Mouse (Mus musculus) ovary, adult 18-20 months (tissue): ENCODE results near the gene Fbxo31.

Experiments
- DNase-seq: peaks from one replicate; pipeline ENCODE4 v3.0.0; 2022; ENCODE audit warnings: low spot score, mixed read lengths

The Fbxo31 gene

DNA sequence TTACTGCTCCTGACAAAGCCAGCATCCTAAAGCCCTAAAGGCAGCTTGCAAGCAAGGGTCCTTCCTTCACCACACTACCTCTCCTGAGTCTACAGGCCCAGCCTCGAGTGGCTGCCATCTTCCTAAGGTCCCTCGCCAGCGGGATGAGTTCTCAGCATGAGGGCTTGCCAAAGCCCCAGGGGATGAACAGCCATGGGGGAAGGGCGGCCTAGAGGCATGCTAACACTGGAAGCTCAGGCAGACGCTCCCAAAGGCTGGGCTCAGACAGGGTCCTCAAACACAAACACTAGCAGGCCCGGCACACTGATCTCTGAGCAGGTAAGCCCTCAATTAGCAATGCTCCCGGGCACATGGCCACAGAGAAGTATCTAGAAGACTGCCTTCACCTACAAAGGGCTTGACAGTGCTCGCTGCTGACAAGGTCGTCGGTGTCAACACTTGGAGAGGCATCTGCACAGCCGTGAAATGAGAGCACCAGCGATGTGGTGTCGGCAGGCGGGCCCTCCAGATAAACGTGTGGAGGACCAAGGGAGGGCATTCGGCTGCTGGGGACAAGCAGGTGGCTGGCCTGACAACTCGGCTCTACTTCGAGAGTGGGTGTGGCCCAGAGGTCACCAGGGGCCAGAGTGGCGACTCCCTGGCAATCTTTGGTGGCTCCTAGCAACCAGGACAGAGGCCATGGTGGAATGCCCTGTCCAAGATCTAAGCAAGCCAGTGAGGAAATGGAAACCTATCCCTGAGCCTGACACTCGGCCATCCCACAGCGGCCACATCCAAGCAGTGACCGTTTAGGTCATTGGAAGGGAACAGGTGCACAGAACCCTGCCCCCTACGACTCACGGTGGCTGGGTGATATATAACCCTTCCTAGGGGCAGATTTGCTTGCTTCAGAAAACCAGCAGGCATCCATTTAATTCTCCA lies 27.3 kb downstream of the Fbxo31 start:
- no peak for DNase-seq

DNA sequence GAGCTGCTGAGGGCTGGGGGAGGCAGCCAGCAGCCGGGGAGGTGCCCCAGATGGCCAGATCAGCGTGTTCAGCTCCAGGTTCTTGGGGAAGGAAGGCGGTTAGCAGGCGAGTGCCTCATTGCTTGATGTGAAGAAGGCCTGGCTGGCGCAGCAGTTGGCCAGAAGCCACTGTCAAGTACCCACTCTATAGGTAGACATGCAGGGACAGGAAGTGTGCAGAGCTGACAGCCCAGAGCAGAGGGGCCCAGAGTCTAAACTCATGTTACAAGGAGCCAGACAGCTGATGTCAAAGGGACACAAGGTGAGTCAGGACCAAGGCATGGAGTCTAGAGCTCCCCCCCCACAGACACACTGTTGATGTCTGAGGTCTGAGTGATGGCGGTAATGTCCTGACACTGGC lies 28.6 kb downstream of the Fbxo31 start:
- no peak for DNase-seq

DNA sequence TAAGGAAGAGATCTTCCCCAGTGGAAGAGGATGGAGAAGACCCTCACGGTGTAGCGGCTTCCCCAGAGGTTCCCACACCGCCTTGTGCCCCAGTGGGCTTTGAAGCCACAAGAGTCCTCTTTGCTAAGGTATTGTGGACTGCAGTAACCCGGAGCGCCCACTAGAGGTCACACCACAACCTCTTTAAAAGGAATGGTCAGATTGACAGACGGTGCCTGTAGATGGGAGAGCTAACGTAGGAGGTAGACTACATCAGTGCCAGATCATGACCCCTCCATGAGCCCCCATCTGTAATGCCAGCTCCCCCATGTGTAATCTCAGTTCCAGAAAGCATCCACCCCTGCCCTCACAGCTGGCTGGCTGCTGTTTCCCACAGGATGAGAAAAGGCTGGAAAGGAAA lies 31.5 kb downstream of the Fbxo31 start:
- no peak for DNase-seq

DNA sequence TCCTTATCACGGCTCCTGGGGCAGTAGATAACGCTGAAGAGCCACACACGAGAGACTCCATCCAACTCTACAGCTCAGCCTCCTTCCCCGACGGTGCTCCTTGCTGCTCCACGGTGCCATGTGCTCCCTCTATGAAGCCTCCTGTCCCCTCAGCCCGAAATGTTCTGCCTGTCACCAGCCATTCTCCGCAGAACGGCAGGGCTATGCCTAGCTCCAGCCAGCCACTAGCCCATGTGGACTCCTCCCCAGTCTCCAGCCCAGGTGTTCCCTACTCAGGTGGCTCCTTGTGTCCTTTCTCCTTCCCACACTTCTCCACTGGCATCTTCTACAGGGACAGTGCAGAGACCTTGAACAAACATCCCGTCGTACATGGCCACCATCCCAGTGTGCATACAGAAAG lies 33.7 kb downstream of the Fbxo31 start:
- DNase-seq = no peak

DNA sequence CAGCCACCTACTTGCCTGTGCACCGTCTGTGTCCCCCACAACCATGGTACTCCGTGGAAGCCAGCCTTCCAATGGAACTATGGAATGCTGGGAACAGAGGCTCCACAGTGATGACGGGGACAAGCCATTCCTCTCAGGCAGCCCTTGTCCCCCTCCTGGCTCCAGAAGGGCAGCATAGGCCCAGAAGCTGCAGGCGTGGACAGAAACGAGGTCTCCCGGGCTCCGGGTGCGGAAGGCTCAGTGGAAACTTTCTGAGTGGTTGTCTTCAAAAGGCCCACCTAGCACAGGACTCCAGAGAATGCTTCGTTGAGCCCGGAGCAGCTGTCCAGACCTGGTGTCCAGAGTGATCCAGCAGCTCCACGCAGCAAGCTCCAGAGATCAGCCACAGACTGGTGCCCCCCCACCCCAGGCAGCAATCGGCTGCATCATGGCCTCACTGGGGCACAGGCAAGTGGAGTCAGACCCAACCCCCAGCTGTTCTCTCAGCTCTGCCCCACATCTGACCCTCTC lies 34.3 kb downstream of the Fbxo31 start, which contains the start of gene 1700018B08Rik:
1700018B08Rik (minus strand) TSS at position 45 of the 510 bp plus-strand sequence.
- no peak for DNase-seq

DNA sequence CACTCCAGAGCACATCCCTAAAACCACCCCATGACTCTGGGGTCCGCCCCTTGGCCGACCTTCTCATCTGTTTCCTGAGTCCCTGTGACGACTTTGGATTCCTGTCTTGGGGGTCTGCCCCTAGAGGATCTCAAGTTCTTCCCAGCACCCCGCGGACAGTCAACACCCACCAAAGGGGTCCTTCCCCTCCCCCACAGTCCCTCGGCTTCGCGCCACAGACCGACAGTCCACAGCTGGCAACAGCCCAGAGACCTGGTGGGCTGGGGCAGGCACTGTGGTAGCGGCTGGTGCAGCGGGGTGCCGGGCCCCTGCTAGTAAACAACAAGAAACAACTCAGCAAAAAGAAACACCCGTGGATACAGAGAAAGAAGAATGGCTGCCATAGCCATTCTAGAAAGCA lies 35.7 kb downstream of the Fbxo31 start:
- DNase-seq = no peak

DNA sequence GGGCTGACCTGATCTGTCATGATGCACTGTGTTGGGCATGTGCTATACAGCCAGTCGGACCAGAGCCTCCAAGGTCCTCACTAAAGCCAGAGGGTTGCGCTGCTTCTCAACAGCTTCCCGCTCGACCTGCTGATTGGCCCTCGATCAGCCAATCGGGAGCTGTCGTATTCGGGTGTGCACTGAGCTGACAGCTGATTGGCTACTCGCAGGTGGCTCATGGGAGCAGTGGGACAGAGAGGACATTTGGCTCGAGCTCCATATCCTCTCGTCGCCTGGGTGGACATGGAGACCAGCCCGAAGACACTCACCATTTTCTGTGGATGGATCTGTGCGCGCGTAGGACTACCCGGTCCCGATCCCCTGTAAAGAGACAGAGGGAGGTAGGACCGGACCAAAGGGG lies 36.7 kb downstream of the Fbxo31 start:
- no peak for DNase-seq

DNA sequence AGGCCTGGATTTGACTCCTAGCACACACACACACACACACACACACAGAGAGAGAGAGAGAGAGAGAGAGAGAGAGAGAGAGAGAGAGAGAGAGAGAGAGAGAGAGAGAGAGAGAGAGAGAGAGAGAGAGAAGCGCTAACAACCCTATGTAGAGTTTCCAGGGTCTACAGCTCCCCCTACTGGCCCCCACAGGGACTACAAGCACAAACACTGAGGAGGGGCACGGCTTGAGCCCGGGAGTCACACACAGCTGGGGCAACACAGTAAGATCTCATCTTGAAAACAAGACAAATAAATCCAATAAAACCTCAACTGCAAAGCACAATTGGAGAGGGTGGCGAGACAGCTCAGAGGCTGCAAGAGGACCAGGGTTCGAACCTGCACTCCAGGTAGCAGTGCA lies 46.2 kb downstream of the Fbxo31 start:
- DNase-seq = no peak

DNA sequence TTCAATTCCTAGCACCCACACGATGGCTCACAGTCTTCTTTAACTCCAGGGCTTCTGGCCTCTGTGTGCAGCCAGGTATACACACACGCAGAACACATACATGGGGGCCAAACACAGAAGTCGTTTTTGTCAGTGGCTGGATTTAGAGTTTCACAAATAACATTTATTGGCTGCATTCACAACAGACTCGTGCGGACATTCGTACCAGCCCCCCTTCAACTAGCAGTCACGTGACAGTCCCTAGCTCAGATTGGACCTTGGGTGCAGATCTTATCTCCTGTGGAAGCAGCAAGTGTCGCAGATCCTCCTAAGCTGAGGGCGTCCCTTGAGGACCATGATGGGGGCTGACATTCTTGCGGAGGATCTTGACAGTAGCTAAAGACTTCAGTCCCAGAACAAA lies 48.0 kb downstream of the Fbxo31 start:
- no peak for DNase-seq

DNA sequence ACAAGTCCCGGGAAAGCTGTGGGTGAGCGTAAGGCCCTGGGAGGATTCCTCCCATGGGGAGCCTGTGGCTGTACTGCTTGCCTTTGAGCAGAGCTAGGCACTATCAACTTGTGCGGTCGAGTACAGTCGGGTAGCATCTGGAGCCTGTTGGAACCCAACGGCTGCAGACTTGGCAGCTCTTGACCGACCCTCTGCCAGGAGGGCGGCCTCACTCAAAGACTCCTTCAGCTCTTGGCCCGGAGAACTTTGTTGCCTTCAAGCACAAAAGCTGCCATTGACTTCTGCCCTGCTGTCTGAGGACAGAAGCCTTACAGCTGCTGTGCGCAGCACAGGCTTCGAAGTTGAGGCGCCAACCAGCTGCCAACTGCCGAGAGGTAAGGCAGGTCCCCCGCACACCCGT lies 49.8 kb downstream of the Fbxo31 start:
- no peak for DNase-seq

DNA sequence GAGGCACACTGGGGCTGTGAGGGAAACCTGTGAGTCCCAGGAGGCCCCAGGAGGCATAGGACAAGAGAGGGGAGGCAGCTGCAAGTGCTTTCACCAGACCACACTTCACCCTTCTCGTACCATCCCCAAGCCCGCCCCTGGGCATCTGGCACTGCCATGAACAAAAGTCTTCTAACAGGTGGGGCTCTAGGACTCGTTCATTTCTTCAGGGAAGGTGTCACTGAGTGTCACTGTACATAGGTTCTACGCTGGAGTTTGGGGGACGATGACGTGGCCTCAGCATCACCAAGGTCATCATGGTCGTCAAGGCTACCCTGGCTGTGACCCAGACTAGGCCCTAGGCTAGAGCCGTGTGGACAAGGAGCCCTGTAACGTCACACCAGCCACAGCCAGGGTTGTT lies 50.9 kb downstream of the Fbxo31 start:
- DNase-seq = no peak

DNA sequence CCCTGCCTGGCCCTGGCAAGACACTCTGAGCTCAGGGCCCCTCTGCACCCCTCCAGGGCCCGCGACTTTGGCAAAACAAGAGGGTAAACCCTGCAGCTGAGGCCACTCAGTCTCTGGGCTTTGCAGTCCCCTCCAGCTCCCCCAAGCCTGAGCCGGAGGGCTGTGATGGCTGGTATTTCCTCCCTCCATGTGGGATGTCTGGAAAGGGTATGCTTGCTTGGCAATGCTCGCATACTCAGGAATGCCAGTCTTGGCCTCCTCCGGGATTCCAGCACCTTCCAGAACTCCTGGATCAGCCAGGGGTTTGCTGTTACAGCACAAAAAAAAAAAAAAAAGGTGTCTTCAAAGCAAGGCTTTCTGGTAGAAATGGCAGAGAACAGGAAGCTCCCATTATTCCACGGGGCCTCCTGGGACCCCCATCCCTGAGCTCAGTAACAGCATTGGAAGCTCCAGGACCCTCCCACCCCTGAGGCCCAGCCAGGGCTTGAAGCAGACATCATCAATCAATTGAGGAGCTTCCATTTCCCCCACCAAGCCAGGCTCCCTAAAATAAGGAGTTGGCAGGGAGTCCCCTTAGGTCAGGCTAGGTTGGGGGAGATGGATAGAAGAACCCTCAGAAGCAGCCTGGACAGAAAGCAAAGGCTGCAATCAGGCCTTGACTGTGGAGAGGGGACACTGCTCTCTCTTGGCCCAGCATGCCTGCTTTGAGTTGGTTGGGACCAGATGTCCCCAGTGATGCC lies 51.6 kb downstream of the Fbxo31 start:
- DNase-seq = no peak

DNA sequence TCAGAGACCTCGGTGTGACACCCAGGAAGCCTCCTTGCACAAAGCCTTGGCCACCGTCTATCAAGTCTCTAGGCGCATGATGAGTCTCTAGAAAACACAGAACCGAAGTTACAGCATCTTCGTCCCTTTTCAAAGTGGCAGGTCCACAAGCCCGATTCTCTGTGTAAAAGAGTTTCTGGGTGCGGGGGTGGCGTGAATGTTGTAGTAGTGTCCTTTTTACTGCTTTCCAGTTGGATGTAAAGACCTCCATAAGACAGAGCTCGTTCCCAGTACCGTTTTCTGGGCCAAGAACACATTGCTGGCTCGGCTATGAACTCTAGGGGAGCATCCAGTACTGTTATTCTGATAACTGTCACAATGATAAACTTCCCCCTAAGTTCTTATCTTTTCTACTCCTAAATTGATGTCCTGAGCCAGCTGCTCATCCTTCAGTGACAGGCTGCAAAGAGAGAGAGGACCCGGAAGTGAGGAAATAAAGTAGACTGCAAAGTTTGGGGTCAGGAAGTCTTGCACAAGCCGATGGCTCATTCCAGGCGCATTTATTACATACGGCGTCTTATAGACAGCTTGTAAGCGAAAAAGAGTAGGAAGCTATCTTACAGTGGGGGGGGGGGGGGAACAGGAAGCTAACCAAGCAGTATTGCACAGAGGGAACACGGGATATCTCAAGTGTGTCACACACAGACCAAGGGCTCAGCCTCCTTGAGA lies 53.3 kb downstream of the Fbxo31 start:
- DNase-seq = no peak

DNA sequence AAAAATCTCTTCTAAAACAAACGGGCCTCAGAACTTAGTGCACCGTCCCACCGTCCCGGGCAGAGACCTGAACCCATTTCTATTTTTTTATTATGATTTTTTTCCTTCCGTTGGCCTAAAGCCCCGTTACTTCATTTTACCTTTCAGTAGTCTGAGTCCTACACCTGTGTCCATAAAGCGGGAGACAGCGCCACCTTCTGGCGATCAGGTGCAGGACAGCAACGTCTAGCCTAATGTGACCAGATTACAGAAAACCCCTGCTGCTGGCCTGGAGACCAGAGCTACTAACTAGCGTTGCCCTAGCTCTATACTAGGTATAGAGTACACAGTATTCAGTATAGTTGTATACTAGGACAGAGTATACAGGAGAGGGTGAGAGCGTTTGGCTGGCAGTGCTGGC lies 65.2 kb downstream of the Fbxo31 start:
- DNase-seq = peak; percentile 38

DNA sequence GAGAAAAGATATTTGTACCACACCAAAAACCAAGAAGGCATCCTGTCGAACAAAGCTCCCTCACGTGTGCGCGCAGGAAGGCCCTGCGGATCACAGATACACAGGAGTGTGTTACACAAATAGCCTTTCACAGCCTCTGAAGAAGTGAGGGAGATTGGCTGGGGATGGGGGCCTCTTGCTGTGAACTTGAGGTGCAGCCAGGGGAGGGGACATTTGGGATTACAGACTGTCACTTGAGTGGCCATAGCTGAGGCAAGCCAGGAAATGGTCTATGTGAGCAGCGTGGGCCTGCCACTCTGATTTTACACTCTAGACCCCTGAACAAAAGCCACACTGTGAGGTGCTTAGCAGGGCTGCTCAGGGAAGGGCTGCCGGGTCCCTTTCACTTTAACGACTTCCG lies 66.9 kb downstream of the Fbxo31 start:
- no peak for DNase-seq
